Mouse (Mus musculus) A20 (cell line): ENCODE measurements around the gene Npas4.
"Not testable (repeated sequence)": the region's sequence is repeated elsewhere in the genome, so short reads cannot be mapped to it uniquely, and the experiment has no call there.

Experiments
- DNase-seq: peaks from one replicate; pipeline ENCODE4 v3.0.0-alpha.2; 2011; ENCODE audit warnings: low read depth, low spot score

The Npas4 gene

GRCm38 (mm10) chr19:4992904-4993303 is 2.8 kb upstream of the Npas4 start:
- DNase-seq = no peak

- DNase-seq = no peak
Observed at GRCm38 (mm10) chr19:4992371-4992770, 2.3 kb upstream of the Npas4 start.

GRCm38 (mm10) chr19:4990716-4991115 is 600 bp upstream of the Npas4 start:
- DNase-seq = no peak

GRCm38 (mm10) chr19:4989434-4990255 is 471 bp downstream of the Npas4 start:
- DNase-seq = no peak

- peak; percentile 78 for DNase-seq
Observed at GRCm38 (mm10) chr19:4989013-4989412, 1.1 kb downstream of the Npas4 start.

GRCm38 (mm10) chr19:4981767-4982166 is 8.3 kb downstream of the Npas4 start:
- DNase-seq = peak; percentile 61

GRCm38 (mm10) chr19:4968236-4968635 is 21.9 kb downstream of the Npas4 start:
- peak; percentile 49 for DNase-seq

GRCm38 (mm10) chr19:4961928-4962601 is 28.1 kb downstream of the Npas4 start, which contains the start of gene Mrpl11:
Gene Mrpl11 (plus strand): TSS chr19:4962147.
- DNase-seq = peak; percentile 96

- not testable (repeated sequence) for DNase-seq
Observed at GRCm38 (mm10) chr19:4948641-4949040, 41.5 kb downstream of the Npas4 start.

- no peak for DNase-seq
Observed at GRCm38 (mm10) chr19:4945540-4945939, 44.6 kb downstream of the Npas4 start.

- DNase-seq = no peak
Observed at GRCm38 (mm10) chr19:4943253-4943588, 46.9 kb downstream of the Npas4 start.

- DNase-seq = peak; percentile 70
Observed at GRCm38 (mm10) chr19:4942551-4943252, 47.4 kb downstream of the Npas4 start, which contains the start of gene Peli3. Gene Peli3 (minus strand): TSS chr19:4943127.

- DNase-seq = no peak
Observed at GRCm38 (mm10) chr19:4937444-4938310, 52.4 kb downstream of the Npas4 start.

GRCm38 (mm10) chr19:4936896-4937295 is 53.2 kb downstream of the Npas4 start:
- no peak for DNase-seq
